Mouse (Mus musculus) heart, embryonic 13.5 days (tissue): ENCODE data around the gene Gm4744. TPM values are rescaled to one million over a fixed set of nuclear protein-coding genes. Genes with fewer than 3 reads are reported as not detected.
"Not testable (repeated sequence)": the region's sequence is repeated elsewhere in the genome, so short reads cannot be mapped to it uniquely, and the experiment has no call there.

Source experiments
- ATAC-seq: fragments of 200-750 bp; cut with Nextera tagmentation; 2 replicates; pipeline ENCODE4 v1.8.0; 2017; ENCODE audit warnings: moderate TSS enrichment; ENCODE audit not compliant: insufficient number of reproducible peaks, low FRiP score, low TSS enrichment; ENCODE audit errors: extremely low read depth
- H3K27ac ChIP-seq: fragments of 300-500 bp; sonication (generic); replicated peaks from 2 replicates; pipeline ENCODE4 v1.5.1; 2015; ENCODE audit warnings: moderate library complexity, mild to moderate bottlenecking, inconsistent platforms
- H3K27me3 ChIP-seq: fragments of 300-500 bp; sonication (generic); replicated peaks from 2 replicates; pipeline ENCODE4 v1.6.1; 2015; ENCODE audit warnings: mild to moderate bottlenecking, inconsistent platforms
- H3K36me3 ChIP-seq: fragments of 300-500 bp; sonication (generic); 2 replicates; pipeline ENCODE4 v1.6.1; 2015; ENCODE audit warnings: mild to moderate bottlenecking, inconsistent platforms
- H3K4me1 ChIP-seq: fragments of 300-500 bp; sonication (generic); 2 replicates; pipeline ENCODE4 v1.6.1; 2015; ENCODE audit warnings: inconsistent platforms
- H3K4me2 ChIP-seq: fragments of 300-500 bp; sonication (generic); 2 replicates; pipeline ENCODE4 v1.6.1; 2015; ENCODE audit warnings: inconsistent platforms, mild to moderate bottlenecking, moderate library complexity
- H3K4me3 ChIP-seq: fragments of 300-500 bp; sonication (generic); 2 replicates; pipeline ENCODE4 v1.5.1; 2015; ENCODE audit warnings: moderate library complexity, mild to moderate bottlenecking, inconsistent platforms
- H3K9ac ChIP-seq: fragments of 300-500 bp; sonication (generic); 2 replicates; pipeline ENCODE4 v1.6.1; 2015; ENCODE audit warnings: inconsistent platforms, mild to moderate bottlenecking, moderate library complexity
- H3K9me3 ChIP-seq: fragments of 300-500 bp; sonication (generic); 2 replicates; pipeline ENCODE4 v1.6.1; 2016; ENCODE audit warnings: inconsistent platforms
- WGBS: fragments of 180-500 bp; shearing (Covaris S2); methylation state at CpG from one replicate; pipeline ENCODE4 v1.1.7; 2015; ENCODE audit warnings: mixed read lengths; 5-methylcytosine and 5-hydroxymethylcytosine counted together
- polyA plus RNA-seq: library from polyadenylated mRNA; unstranded; fragments of >200 nt; fragmentation: Nextera tagmentation; extraction: Ambion mirVana; gene quantifications from 2 replicates; pipeline ENCODE4 v1.2.1, GENCODE M21; 2015

The Gm4744 gene
- polyA plus RNA-seq, result not detected in 2 replicates

GRCm38 (mm10) chr6:40951770-40952169, at the start of gene Gm4744:
TSS of gene Gm4744 (minus strand) at chr6:40951870.
- Histone ChIP-seq H3K4me1 (no peaks in the 10 kb centered on the region), H3K27me3 (no peaks in the 10 kb centered on the region), H3K27ac (no peak within 1 kb of the TSS), H3K36me3 (no peaks in the 10 kb centered on the region), H3K9me3 (no peaks in the 10 kb centered on the region), H3K4me2 (no peak within 1 kb of the TSS), H3K4me3 (no peak within 1 kb of the TSS), H3K9ac (no peak within 1 kb of the TSS)
- no peak for ATAC-seq

- not testable (repeated sequence) for H3K4me2 ChIP-seq, H3K4me1 ChIP-seq, H3K4me3 ChIP-seq, H3K27ac ChIP-seq, H3K27me3 ChIP-seq, H3K9ac ChIP-seq, ATAC-seq, H3K9me3 ChIP-seq, H3K36me3 ChIP-seq
Measured at GRCm38 (mm10) chr6:40999379-40999778, 47.7 kb upstream of the Gm4744 start, which contains the start of gene Gm2663. TSS of gene Gm2663 (minus strand) at chr6:40999479.

- 77% methylated on average over 2 of the region's 2 CpGs for WGBS
- H3K4me3 ChIP-seq, result not testable (repeated sequence)
Measured at GRCm38 (mm10) chr6:40964454-40964853, 12.8 kb upstream of the Gm4744 start, which contains the start of gene 1810009J06Rik. TSS of gene 1810009J06Rik (plus strand) at chr6:40964754.

GRCm38 (mm10) chr6:40953716-40954115, 2.0 kb upstream of the Gm4744 start:
- 36% methylated on average over 2 of the region's 2 CpGs for WGBS
- Histone ChIP-seq H3K9me3 (no peaks in the 10 kb centered on the region), H3K27ac (no peak overlapping the region), H3K4me3 (no peak overlapping the region), H3K27me3 (no peaks in the 10 kb centered on the region), H3K9ac (no peak overlapping the region), H3K4me1 (no peaks in the 10 kb centered on the region), H3K36me3 (no peaks in the 10 kb centered on the region), H3K4me2 (no peak overlapping the region)
- ATAC-seq, result no peak

More at GRCm38 (mm10) chr6:40964454-40964853, 12.8 kb upstream of the Gm4744 start, which contains the start of gene 1810009J06Rik:
- H3K9me3 ChIP-seq, ATAC-seq, H3K4me1 ChIP-seq, H3K9ac ChIP-seq, H3K36me3 ChIP-seq, H3K27ac ChIP-seq, H3K27me3 ChIP-seq, H3K4me2 ChIP-seq: not testable (repeated sequence)

GRCm38 (mm10) chr6:40940457-40940856, 11.2 kb downstream of the Gm4744 start, which contains the start of gene 1700074P13Rik:
TSS of gene 1700074P13Rik (minus strand) at chr6:40940557.
- WGBS, result 88% methylated on average over 10 of the region's 10 CpGs
- Histone ChIP-seq H3K9ac (no peak within 1 kb of the TSS), H3K4me2 (no peak within 1 kb of the TSS), H3K9me3 (peaks cover 3% of the 10 kb centered on the region; the same call in 1 of the 2 replicates), H3K4me3 (no peak within 1 kb of the TSS), H3K36me3 (no peaks in the 10 kb centered on the region), H3K27me3 (no peaks in the 10 kb centered on the region), H3K4me1 (no peaks in the 10 kb centered on the region), H3K27ac (no peak within 1 kb of the TSS)
- ATAC-seq, result no peak

- 68% methylated on average over 4 of the region's 4 CpGs for WGBS
- Histone ChIP-seq H3K27ac (no peak overlapping the region), H3K4me1 (no peaks in the 10 kb centered on the region), H3K4me2 (no peak overlapping the region), H3K27me3 (no peaks in the 10 kb centered on the region), H3K9me3 (no peaks in the 10 kb centered on the region), H3K36me3 (no peaks in the 10 kb centered on the region), H3K9ac (no peak overlapping the region), H3K4me3 (no peak overlapping the region)
- ATAC-seq, result no peak
Measured at GRCm38 (mm10) chr6:40919954-40920353, 31.7 kb downstream of the Gm4744 start.

- H3K4me3 ChIP-seq, result no peak within 1 kb of the TSS
- no peak within 1 kb of the TSS for H3K9ac ChIP-seq
- ATAC-seq, result no peak
- no peak within 1 kb of the TSS for H3K27ac ChIP-seq
- no peak within 1 kb of the TSS for H3K4me2 ChIP-seq
- H3K27me3 ChIP-seq, result no peaks in the 10 kb centered on the region
- H3K4me1 ChIP-seq, result no peaks in the 10 kb centered on the region
- no peaks in the 10 kb centered on the region for H3K9me3 ChIP-seq
- no peaks in the 10 kb centered on the region for H3K36me3 ChIP-seq
Measured at GRCm38 (mm10) chr6:40900287-40900686, 51.4 kb downstream of the Gm4744 start, which contains the start of gene Prss58. TSS of gene Prss58 (minus strand) at chr6:40900387.

Other genes starting within 250 kb of the Gm4744 start
- gene Moxd2, start 64.4 kb downstream of the Gm4744 start, polyA plus RNA-seq, result not detected in 2 replicates
- gene Prss58, start 51.5 kb downstream of the Gm4744 start, polyA plus RNA-seq, result not detected in 2 replicates
- not detected in 2 replicates for gene 1700074P13Rik, start 11.3 kb downstream of the Gm4744 start, polyA plus RNA-seq
- 0.51 and 0.68 TPM in 2 replicates for gene 1810009J06Rik, start 12.9 kb upstream of the Gm4744 start, polyA plus RNA-seq
- gene Gm2663, start 47.6 kb upstream of the Gm4744 start, polyA plus RNA-seq, result 0.40 TPM in 1 of 2 replicates, not detected in the other
- gene 2210010C04Rik, start 83.6 kb upstream of the Gm4744 start, polyA plus RNA-seq, result not detected in 2 replicates